Mouse (Mus musculus): ENCODE data around the gene Elmo1. TPM values are rescaled to one million over a fixed set of nuclear protein-coding genes. Genes with fewer than 3 reads are reported as not detected.
A peak's percentile ranks its signal among the peaks of the same experiment; 100 is the strongest.

The Elmo1 gene
- polyA plus RNA-seq, 1 experiment from 2014 or later = 31.3 TPM

DNA sequence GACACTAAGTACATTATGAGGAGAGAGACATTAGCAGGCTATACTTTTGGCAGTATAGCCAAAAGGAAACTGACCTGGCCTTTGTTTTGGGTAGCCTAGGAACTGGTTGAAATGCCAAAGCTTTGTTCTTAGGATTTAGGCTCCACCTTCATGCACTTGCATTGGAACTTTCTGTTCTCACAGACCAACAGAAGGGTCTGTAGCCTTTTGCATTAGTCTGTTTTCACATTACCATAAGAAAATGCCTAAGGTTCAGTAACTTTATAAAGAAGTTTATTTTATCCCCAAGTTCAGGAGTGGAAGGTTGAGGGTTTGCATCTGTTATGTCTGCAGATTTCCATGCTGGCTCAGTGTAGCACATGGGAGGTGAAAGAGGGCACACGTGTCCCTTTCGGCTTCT lies 15.6 kb downstream of the Elmo1 start:
- Histone ChIP-seq H3K4me3 (ENCODE audit: inconsistent target) (no peak overlapping the region), H3K79me2 (ENCODE audit: inconsistent target) (peaks cover 100% of the 10 kb centered on the region), H3K36me3 (ENCODE audit: inconsistent target) (no peaks in the 10 kb centered on the region), H3K27ac (no peak overlapping the region)
- whole genome bisulfite sequencing (ENCODE audit: missing documents) = 91% methylated on average over 2 of the region's 2 CpGs

DNA sequence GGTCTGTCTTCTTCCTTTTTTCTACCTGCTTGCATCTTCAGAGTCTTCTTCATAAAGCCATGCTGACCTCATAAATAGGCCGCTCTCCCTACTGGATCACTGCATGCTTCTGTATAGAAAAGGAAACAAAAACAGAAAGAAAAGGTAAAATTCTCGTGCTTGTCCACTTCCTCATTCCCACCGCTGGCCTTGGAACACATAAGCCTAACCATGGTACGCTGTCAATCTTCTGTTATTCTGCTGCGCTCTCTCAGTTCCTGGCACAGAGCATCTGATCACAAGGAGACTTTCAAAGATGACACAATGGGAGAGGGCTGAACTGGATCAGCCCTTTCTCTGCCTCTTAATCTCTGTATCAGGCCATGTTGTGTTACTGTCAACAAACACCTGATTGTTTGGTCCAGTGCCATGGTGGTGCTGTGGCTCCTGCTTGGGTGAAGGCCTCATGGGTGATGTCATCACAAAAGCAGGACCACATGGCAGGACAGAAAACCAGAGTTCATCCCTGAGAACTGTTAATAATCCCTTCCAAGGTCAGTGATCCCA lies 17.6 kb downstream of the Elmo1 start:
- 43% methylated on average over 5 of the region's 5 CpGs for WGBS (ENCODE audit: missing documents)
- H3K36me3 ChIP-seq (ENCODE audit: inconsistent target) = no peaks in the 10 kb centered on the region
- no peak overlapping the region for H3K27ac ChIP-seq
- H3K4me3 ChIP-seq (ENCODE audit: inconsistent target) = no peak overlapping the region
- peaks cover 97% of the 10 kb centered on the region for H3K79me2 ChIP-seq (ENCODE audit: inconsistent target)

DNA sequence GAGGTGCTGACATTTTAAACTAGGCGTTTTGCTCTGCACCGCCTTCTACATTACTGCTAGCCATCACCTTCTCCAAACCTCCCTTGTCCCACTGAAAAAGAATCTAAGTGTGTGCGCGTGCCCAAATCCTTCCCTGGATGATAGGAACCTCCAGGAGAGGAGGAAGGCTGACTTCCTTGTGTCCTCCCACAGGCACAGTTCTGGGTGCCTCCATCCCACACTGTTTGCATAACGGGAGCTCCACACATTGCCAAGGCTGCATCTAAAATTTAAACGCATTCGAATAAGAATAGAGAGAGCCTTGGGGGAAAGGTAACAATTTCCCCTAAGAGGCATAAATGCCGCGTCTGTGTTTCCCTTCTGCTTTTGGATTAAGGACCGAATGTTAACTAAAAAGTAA lies 18.6 kb downstream of the Elmo1 start:
- H3K27ac ChIP-seq = no peak overlapping the region
- 92% methylated on average over 10 of the region's 10 CpGs for WGBS (ENCODE audit: missing documents)
- no peak overlapping the region for H3K4me3 ChIP-seq (ENCODE audit: inconsistent target)

DNA sequence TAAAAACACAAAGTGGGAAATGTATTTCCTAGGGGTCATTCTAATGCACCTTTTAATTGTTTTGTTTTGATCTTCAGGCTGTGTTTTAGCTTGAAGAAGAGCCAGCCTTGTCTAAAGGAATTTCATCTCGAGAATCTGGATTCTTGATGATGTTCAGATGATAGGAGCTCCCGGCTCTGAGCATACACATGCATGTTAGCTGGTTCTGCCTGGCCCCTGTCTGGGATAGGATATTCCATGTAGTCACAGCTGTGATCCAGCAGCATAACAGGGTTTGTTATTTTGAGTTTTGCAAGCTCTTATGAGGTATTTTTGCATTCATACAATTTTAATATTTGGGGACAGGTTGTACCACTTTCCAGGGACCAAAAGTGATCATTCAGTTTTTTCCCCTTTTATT lies 19.1 kb downstream of the Elmo1 start:
- WGBS (ENCODE audit: missing documents) = 92% methylated on average over 2 of the region's 2 CpGs
- H3K27ac ChIP-seq = no peak overlapping the region
- no peaks in the 10 kb centered on the region for H3K36me3 ChIP-seq (ENCODE audit: inconsistent target)
- no peak overlapping the region for H3K4me3 ChIP-seq (ENCODE audit: inconsistent target)
- peaks cover 97% of the 10 kb centered on the region for H3K79me2 ChIP-seq (ENCODE audit: inconsistent target)

More for the DNA sequence above, 18.6 kb downstream of the Elmo1 start:
- peaks cover 97% of the 10 kb centered on the region for H3K79me2 ChIP-seq (ENCODE audit: inconsistent target)
- no peaks in the 10 kb centered on the region for H3K36me3 ChIP-seq (ENCODE audit: inconsistent target)

DNA sequence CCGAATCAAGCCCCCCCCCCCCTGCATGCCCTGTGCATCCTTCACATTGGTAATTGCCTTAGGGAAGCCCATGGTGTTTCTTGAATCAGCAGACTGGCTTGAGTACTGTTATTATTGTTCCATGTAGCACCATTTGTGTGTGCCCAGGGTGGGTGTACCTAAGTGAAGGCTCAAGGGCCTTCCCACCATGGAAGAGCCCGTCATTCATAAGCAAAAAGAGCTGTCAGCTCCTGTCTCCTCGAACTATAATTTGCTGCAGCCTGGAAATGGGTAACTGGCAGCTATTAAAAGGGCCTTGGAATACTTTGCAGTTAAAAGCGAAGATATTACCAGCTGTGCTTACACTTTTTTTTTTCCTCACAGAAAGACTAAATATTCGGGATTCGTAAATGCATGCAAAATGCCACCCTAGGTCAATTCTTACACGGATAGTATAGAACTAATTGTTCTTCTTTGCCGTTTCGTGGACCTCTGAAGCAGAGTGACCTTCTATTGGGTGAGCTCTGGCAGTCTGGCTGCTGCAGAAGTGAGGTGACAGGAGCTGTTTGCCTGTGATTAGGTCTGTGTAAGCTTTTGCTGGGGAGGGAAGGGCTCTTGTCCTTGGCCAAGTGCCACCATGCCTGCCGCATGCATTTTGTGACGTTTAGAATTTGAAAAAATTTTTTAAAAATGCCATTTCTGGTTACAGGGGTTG lies 19.7 kb downstream of the Elmo1 start:
- H3K27ac ChIP-seq = peak overlapping the region; percentile 73
- 92% methylated on average over 11 of the region's 11 CpGs for WGBS (ENCODE audit: missing documents)
- no peaks in the 10 kb centered on the region for H3K36me3 ChIP-seq (ENCODE audit: inconsistent target)
- peaks cover 97% of the 10 kb centered on the region for H3K79me2 ChIP-seq (ENCODE audit: inconsistent target)
- H3K4me3 ChIP-seq (ENCODE audit: inconsistent target) = no peak overlapping the region

DNA sequence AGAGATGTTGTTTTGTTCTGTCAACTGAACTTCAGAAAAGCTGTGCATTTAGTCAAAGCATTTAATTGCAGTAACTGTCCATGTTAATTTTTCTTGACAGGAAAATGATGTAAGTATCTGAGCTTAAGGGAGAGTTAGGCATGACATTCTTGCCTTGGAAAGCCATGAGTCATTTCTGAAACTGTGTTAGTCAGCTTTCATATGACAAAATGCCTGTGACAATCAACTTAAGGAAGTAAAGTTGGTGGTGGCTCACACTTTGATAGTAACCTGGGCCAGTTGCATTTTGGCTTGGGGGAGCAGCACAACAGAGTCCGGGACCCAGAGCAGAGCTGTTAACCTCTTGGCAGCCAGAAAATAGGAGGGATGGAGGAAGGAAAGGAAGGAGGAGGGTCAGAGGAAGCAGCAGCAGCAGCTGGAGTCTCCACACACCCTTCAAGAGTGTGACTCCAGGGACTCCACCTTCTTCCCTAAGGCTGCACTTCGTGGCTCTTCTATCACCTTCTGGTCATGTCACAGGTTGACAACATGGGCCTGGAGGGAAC lies 20.9 kb downstream of the Elmo1 start:
- H3K36me3 ChIP-seq (ENCODE audit: inconsistent target) = no peaks in the 10 kb centered on the region
- H3K4me3 ChIP-seq (ENCODE audit: inconsistent target) = peak overlapping the region; percentile 2; the same call in 1 of the 2 replicates
- 19% methylated on average over 2 of the region's 2 CpGs for WGBS (ENCODE audit: missing documents)
- peak overlapping the region; percentile 73 for H3K27ac ChIP-seq
- peaks cover 97% of the 10 kb centered on the region for H3K79me2 ChIP-seq (ENCODE audit: inconsistent target)

DNA sequence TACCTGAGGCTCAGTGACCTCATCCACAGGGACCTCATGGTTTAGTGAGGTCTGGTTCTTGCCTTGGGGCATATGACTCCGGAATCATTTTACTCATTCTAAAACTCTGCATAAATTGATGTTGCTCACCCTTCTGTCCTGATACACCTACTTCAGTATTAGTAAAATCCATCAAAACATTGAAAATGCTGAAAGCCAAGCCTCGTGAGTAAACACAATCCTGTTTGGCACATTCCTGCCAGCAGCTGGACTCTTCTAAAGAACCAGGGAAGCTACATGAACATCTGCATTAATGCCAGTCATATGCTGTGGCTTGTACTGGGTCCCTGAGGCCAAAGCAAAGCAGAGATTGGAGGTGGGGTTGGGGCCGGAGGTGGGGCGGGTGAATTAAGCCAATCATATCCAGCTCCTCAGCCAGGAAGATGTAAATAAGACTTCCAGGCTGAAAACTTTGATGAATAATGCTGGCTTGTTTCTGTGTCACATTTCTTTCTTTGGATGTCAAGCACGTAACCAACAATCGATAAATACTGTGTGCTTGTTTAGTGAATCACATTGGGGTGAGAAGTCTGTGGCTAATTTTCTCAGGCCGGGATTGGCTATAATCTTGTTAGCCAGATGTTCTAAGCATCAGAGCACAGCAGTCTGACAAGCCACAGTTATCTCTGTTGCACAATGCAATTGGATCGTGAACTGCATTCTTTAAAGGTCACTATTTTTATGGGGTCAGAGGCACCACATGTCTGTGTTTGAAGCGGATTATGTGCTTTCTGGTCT lies 24.9 kb downstream of the Elmo1 start:
- no peak overlapping the region for H3K27ac ChIP-seq
- H3K4me3 ChIP-seq (ENCODE audit: inconsistent target) = no peak overlapping the region
- 88% methylated on average over 9 of the region's 9 CpGs for WGBS (ENCODE audit: missing documents)

DNA sequence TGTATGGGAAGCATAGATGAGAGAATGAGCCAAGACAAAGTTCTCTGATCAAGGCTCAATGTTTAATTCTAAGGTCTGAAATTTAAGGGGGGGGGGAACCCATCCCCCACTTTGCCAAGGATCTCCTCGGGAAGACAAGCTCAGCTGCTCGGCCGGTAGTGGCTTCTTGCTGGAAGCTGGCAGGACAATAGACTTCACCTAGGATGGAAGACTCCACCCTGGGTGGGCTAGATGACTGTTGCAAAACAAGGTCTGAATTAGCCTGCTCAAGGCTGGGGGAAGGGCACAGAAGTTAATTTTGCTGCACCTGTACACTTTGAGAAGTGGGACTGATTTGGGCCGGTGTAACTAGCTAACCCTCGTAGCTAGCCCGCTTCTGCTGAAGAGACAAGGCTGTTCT lies 25.6 kb downstream of the Elmo1 start:
- H3K4me3 ChIP-seq (ENCODE audit: inconsistent target) = no peak overlapping the region
- WGBS (ENCODE audit: missing documents) = 90% methylated on average over 6 of the region's 6 CpGs
- no peak overlapping the region for H3K27ac ChIP-seq
- no peaks in the 10 kb centered on the region for H3K36me3 ChIP-seq (ENCODE audit: inconsistent target)
- peaks cover 92% of the 10 kb centered on the region for H3K79me2 ChIP-seq (ENCODE audit: inconsistent target)

More for the DNA sequence above, 24.9 kb downstream of the Elmo1 start:
- no peaks in the 10 kb centered on the region for H3K36me3 ChIP-seq (ENCODE audit: inconsistent target)
- peaks cover 96% of the 10 kb centered on the region for H3K79me2 ChIP-seq (ENCODE audit: inconsistent target)

DNA sequence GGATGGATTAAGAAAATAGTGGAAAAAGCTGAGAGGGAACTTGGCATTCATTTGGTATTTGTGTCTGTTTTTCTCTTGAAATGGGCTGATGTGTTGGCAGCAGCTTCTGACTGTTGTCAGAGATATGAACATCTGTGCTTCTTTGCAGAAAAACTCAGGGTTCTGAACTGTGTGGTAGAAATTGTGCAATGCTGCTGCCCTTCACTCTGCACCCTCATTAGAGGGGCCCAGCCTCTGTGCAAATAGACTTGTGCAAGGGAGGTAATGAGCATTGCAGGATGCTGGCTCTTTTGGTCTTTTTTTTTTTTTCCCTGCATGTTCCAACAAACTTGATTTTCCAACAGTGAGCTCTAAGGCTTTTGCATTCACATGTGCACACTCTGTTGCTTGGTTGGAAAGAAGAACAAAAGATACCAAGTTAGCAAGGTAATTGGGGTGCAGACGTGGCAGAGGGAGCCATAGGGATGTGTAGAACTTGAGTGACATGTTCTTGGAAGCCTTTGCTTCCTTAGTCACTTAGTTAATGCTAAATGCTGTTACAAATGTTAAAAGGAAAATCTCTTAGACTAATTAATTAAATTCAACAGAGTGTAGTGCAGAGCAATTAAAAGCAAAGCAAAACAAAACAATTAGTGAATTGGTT lies 26.6 kb downstream of the Elmo1 start:
- Histone ChIP-seq H3K27ac (no peak overlapping the region), H3K79me2 (ENCODE audit: inconsistent target) (peaks cover 94% of the 10 kb centered on the region), H3K36me3 (ENCODE audit: inconsistent target) (no peaks in the 10 kb centered on the region), H3K4me3 (ENCODE audit: inconsistent target) (no peak overlapping the region)
- WGBS (ENCODE audit: missing documents) = 79% methylated on average over 1 of the region's 1 CpGs

DNA sequence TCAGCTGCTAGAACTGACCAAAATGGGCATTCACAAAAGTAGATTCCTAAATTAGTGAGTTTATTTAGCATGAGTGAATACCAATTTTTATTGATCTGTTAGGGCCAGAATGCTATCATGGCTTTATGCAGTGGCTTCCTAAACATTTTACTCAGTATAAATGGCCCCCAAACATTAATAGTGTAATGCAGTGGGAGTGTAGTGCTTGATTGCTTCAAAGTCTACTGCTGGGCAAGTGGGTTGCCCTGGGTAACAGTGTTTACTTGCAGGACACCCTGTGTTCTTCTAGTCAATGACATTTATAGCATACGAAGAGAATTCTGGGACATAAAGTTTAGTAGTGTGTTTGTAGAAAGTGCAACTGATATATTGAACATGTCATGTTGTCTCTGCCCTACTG lies 27.3 kb downstream of the Elmo1 start:
- no peak overlapping the region for H3K4me3 ChIP-seq (ENCODE audit: inconsistent target)
- H3K27ac ChIP-seq = no peak overlapping the region
- no peaks in the 10 kb centered on the region for H3K36me3 ChIP-seq (ENCODE audit: inconsistent target)
- 100% methylated on average over 1 of the region's 1 CpGs for WGBS (ENCODE audit: missing documents)
- peaks cover 94% of the 10 kb centered on the region for H3K79me2 ChIP-seq (ENCODE audit: inconsistent target)

DNA sequence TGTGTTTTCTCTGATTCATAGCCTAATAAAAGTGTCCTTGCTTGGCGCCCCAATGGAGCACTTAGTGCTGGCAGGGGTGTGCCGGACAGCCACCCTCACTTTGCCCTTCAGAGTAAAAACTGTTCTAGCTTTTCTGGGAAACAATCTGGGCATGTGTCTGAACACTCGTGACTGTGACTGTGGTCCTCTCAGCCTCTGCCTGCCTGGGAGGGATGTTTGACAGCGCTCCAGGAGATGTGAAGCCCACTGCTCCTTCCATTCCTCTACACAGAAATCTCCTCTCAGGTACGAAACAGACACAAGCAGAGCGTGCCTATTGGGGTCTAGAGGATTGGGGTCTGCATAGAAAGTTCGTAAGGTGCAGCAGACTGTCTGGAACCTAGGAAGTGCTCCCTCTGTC lies 28.5 kb downstream of the Elmo1 start:
- no peaks in the 10 kb centered on the region for H3K36me3 ChIP-seq (ENCODE audit: inconsistent target)
- H3K79me2 ChIP-seq (ENCODE audit: inconsistent target) = peaks cover 94% of the 10 kb centered on the region
- no peak overlapping the region for H3K27ac ChIP-seq
- H3K4me3 ChIP-seq (ENCODE audit: inconsistent target) = no peak overlapping the region
- 100% methylated on average over 6 of the region's 7 CpGs for WGBS (ENCODE audit: missing documents)

DNA sequence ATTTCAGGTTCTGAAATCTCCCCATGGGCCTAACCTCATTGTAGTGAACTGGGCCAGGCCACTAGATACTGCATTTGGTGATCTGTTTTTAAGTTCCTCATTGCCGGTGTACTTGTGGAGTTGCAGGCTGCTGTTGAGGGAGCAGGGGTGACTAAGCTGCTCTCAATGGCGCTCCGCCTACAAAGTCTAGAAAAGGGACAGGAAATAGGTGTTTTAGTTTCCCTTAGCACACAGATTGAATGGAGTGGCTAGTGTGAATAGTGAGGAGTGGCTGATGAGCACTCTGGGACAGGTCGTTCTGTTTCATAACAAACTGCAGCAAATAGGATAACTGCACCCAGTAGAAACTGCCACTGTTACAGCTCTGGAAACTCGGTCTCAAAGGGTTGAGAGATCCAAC lies 30.3 kb downstream of the Elmo1 start:
- Histone ChIP-seq H3K36me3 (ENCODE audit: inconsistent target) (no peaks in the 10 kb centered on the region), H3K4me3 (ENCODE audit: inconsistent target) (no peak overlapping the region), H3K27ac (peak overlapping the region; percentile 59), H3K79me2 (ENCODE audit: inconsistent target) (peaks cover 93% of the 10 kb centered on the region)
- WGBS (ENCODE audit: missing documents) = 11% methylated on average over 5 of the region's 5 CpGs

DNA sequence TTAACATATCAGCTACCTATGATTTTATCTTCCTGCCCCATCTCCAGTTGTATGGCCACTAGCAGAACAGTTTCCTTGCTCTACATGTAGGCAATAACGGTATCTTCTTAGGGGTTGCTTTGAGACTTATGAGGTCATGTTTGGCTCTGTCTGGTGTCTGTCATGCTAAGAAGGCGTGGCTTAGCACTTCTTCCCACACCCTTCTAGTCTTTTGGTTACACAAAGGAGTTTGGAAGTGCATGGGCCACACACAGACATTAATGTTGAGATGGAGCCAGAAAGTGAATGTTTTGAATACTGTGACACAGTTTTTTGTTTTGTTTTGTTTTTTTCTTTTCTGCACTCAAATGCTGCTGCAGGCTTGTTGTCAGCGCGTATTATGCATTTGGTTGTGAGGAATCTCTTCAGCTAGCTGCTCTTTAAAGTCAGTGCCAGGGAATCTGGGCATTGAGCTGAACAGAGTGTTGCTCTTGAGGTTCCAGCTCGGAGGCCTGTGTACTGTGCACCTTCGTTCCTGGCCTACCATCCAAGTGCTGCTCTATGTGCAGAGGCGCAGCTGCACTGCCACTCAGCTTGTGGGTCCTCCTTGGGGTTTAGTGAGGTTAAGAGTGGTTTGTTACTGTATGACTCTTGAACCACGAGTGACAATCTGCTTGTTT lies 31.1 kb downstream of the Elmo1 start:
- H3K4me3 ChIP-seq (ENCODE audit: inconsistent target) = no peak overlapping the region
- peak overlapping the region; percentile 59 for H3K27ac ChIP-seq
- no peaks in the 10 kb centered on the region for H3K36me3 ChIP-seq (ENCODE audit: inconsistent target)
- peaks cover 93% of the 10 kb centered on the region for H3K79me2 ChIP-seq (ENCODE audit: inconsistent target)
- WGBS (ENCODE audit: missing documents) = 79% methylated on average over 8 of the region's 8 CpGs

DNA sequence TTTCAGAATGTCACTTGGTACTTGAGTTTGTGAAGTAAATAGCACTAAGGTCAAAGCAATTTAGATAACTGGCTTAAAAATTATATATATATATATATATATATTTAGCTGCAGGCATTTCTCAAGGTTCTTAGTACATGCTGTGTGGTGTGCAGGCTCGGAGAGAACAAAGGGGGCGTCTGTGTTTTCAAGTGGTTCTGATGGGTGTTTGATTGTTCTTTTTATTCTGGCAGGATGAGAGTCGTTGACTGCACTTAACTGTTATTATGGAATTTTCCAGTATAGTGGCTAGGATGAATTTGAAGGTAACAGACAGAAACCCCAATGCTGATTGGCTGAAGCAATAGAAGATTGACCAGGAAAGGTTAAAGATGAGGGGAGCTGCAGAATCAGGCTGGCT lies 33.6 kb downstream of the Elmo1 start:
- Histone ChIP-seq H3K27ac (no peak overlapping the region), H3K4me3 (ENCODE audit: inconsistent target) (no peak overlapping the region), H3K36me3 (ENCODE audit: inconsistent target) (no peaks in the 10 kb centered on the region), H3K79me2 (ENCODE audit: inconsistent target) (peaks cover 85% of the 10 kb centered on the region)
- WGBS (ENCODE audit: missing documents) = 92% methylated on average over 3 of the region's 3 CpGs

Data from macrophage (primary cell).